Mouse (Mus musculus) G1E (cell line): ENCODE measurements around the gene Ube4b. TPM values are rescaled to one million over a fixed set of nuclear protein-coding genes. Genes with fewer than 3 reads are reported as not detected.

ENCODE experiments used
- ATAC-seq: 2 replicates; pipeline ENCODE4 v1.8.0; 2016; ENCODE audit warnings: mild to moderate bottlenecking; ENCODE audit not compliant: insufficient number of reproducible peaks, poor library complexity, low FRiP score, severe bottlenecking; ENCODE audit errors: extremely low read depth
- DNase-seq: peaks from one replicate; pipeline ENCODE4 v3.0.0; 2012; ENCODE audit warnings: low spot score
- H3K27me3 ChIP-seq: 2 replicates; pipeline ENCODE4 v1.6.1; 2012; ENCODE audit warnings: mild to moderate bottlenecking, low read length, inconsistent platforms; ENCODE audit not compliant: insufficient read depth
- H3K36me3 ChIP-seq: replicated peaks from 2 replicates; pipeline ENCODE3; 2012; ENCODE audit warnings: mild to moderate bottlenecking, inconsistent platforms
- H3K4me1 ChIP-seq: 2 replicates; pipeline ENCODE4 v1.6.1; 2012; ENCODE audit warnings: low read depth, low read length, inconsistent platforms, mixed read lengths; ENCODE audit not compliant: insufficient read depth
- H3K4me3 ChIP-seq: 2 replicates; pipeline ENCODE4 v1.5.1; 2012; ENCODE audit warnings: low read depth, mild to moderate bottlenecking, inconsistent platforms, low read length, moderate library complexity, mixed read lengths
- H3K9me3 ChIP-seq: replicated peaks from 2 replicates; pipeline ENCODE4 v1.6.1; 2012; ENCODE audit warnings: inconsistent platforms
- CTCF ChIP-seq: IDR thresholded peaks from 2 replicates; pipeline ENCODE4 v1.5.1; 2012; ENCODE audit warnings: low read depth, low read length, inconsistent platforms, mixed read lengths
- GATA1 ChIP-seq: IDR thresholded peaks from 2 replicates; pipeline ENCODE4 v1.6.1; 2012; ENCODE audit warnings: borderline replicate concordance, low read length, inconsistent platforms, mixed read lengths
- GATA2 ChIP-seq: IDR thresholded peaks from 2 replicates; pipeline ENCODE4 v1.6.1; 2012; ENCODE audit warnings: low read depth, low read length, inconsistent platforms, borderline replicate concordance
- POLR2AphosphoS5 ChIP-seq: IDR thresholded peaks from 2 replicates; pipeline ENCODE4 v1.6.1; 2012; ENCODE audit warnings: low read depth, low read length, inconsistent platforms; ENCODE audit not compliant: insufficient replicate concordance
- TAL1 ChIP-seq: conservative IDR thresholded peaks from 2 replicates; pipeline ENCODE4 v1.6.1; 2012; ENCODE audit warnings: low read depth, low read length, inconsistent platforms, mixed read lengths
- polyA plus RNA-seq: library from polyadenylated mRNA; stranded (reverse); fragments of >175 nt; gene quantifications from 2 replicates; pipeline ENCODE4 v1.2.3, GENCODE M21; 2012
- total RNA-seq, 2 experiments: library from RNA; stranded (forward) in 1 of 2; stranded (reverse) in 1 of 2; fragments of 200-1000 nt in 1 of 2; fragments of >200 nt in 1 of 2; fragmentation: Nextera tagmentation in 1 of 2; gene quantifications; 2 replicates each; pipeline ENCODE4 v1.2.3; 2014 to 2017

Gene Ube4b
- total and polyA plus RNA-seq, 3 experiments = 51.9 to 346 (median 118) TPM

- peaks cover 6% of the 10 kb centered on the region for H3K9me3 ChIP-seq
- no peak for TF ChIP-seq GATA2
- no peak for TF ChIP-seq GATA1
- no peak for TF ChIP-seq CTCF
- no peak for TF ChIP-seq TAL1
- no peak for TF ChIP-seq POLR2AphosphoS5
- peaks cover 83% of the 10 kb centered on the region for H3K36me3 ChIP-seq
- ATAC-seq (no peak), DNase-seq (no peak)
- no peak overlapping the region for H3K4me3 ChIP-seq
- H3K4me1 ChIP-seq = peaks cover 48% of the 10 kb centered on the region
- no peaks in the 10 kb centered on the region for H3K27me3 ChIP-seq
Observed at GRCm38 (mm10) chr4:149416417-149416816, 10.1 kb downstream of the Ube4b start.

GRCm38 (mm10) chr4:149415651-149416169 lies 10.8 kb downstream of the Ube4b start:
- Histone ChIP-seq H3K4me3 (no peak overlapping the region), H3K9me3 (peaks cover 5% of the 10 kb centered on the region), H3K4me1 (peaks cover 42% of the 10 kb centered on the region)

GRCm38 (mm10) chr4:149414259-149414658 lies 12.3 kb downstream of the Ube4b start:
- TF ChIP-seq TAL1 = no peak
- no peak for TF ChIP-seq POLR2AphosphoS5
- no peak for TF ChIP-seq GATA2
- TF ChIP-seq GATA1 = no peak
- no peak for TF ChIP-seq CTCF
- no peak for ATAC-seq
- H3K9me3 ChIP-seq = peaks cover 2% of the 10 kb centered on the region
- DNase-seq = no peak
- no peak overlapping the region for H3K4me3 ChIP-seq
- peaks cover 44% of the 10 kb centered on the region for H3K4me1 ChIP-seq
- H3K36me3 ChIP-seq = peaks cover 81% of the 10 kb centered on the region
- no peaks in the 10 kb centered on the region for H3K27me3 ChIP-seq

More at GRCm38 (mm10) chr4:149415651-149416169, 10.8 kb downstream of the Ube4b start:
- H3K36me3 ChIP-seq = peaks cover 81% of the 10 kb centered on the region
- no peaks in the 10 kb centered on the region for H3K27me3 ChIP-seq
- ATAC-seq = no peak
- TF ChIP-seq CTCF (no peak), GATA2 (no peak), GATA1 (no peak), TAL1 (no peak), POLR2AphosphoS5 (no peak)
- DNase-seq = no peak

GRCm38 (mm10) chr4:149409759-149410158 lies 16.8 kb downstream of the Ube4b start:
- Histone ChIP-seq H3K27me3 (no peaks in the 10 kb centered on the region), H3K4me3 (no peak overlapping the region), H3K36me3 (peaks cover 78% of the 10 kb centered on the region), H3K9me3 (no peaks in the 10 kb centered on the region), H3K4me1 (peaks cover 40% of the 10 kb centered on the region)
- DNase-seq (no peak), ATAC-seq (no peak)
- TF ChIP-seq GATA2 (no peak), POLR2AphosphoS5 (no peak), TAL1 (no peak), CTCF (no peak), GATA1 (no peak)

DNA sequence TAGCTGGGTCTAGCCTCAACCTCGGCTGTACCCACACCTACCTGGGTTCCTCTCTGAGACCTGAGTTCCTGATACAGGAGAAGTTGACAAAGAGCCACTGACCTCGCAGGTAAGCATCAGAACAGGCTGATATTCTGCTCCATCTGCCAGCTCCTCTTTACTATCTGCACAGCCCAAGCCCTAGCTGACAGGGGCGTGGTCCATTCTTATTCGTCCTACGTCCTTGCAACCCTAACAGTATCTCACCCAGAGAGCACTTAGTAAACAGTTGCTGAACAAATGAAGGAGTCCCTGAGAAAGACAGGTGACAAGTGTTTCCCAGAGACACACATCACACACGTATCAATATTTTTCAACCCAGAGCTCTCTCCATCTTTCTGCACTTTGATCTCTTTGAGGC lies 18.2 kb downstream of the Ube4b start:
- ATAC-seq = no peak
- no peak for TF ChIP-seq CTCF
- no peak for TF ChIP-seq GATA2
- no peak for TF ChIP-seq POLR2AphosphoS5
- no peak for TF ChIP-seq GATA1
- no peak for TF ChIP-seq TAL1
- Histone ChIP-seq H3K9me3 (no peaks in the 10 kb centered on the region), H3K4me3 (no peak overlapping the region), H3K27me3 (no peaks in the 10 kb centered on the region), H3K36me3 (peaks cover 84% of the 10 kb centered on the region), H3K4me1 (peaks cover 48% of the 10 kb centered on the region)
- no peak for DNase-seq

GRCm38 (mm10) chr4:149407461-149407860 lies 19.1 kb downstream of the Ube4b start:
- no peaks in the 10 kb centered on the region for H3K9me3 ChIP-seq
- H3K36me3 ChIP-seq = peaks cover 84% of the 10 kb centered on the region
- DNase-seq (no peak), ATAC-seq (no peak)
- TF ChIP-seq GATA2 = no peak
- no peak for TF ChIP-seq CTCF
- TF ChIP-seq POLR2AphosphoS5 = no peak
- no peak for TF ChIP-seq TAL1
- TF ChIP-seq GATA1 = no peak
- H3K4me1 ChIP-seq = peaks cover 54% of the 10 kb centered on the region
- H3K4me3 ChIP-seq = no peak overlapping the region
- H3K27me3 ChIP-seq = no peaks in the 10 kb centered on the region
